Mouse (Mus musculus): Measurements from ENCODE around the gene Uhrf1.

The Uhrf1 gene

DNA sequence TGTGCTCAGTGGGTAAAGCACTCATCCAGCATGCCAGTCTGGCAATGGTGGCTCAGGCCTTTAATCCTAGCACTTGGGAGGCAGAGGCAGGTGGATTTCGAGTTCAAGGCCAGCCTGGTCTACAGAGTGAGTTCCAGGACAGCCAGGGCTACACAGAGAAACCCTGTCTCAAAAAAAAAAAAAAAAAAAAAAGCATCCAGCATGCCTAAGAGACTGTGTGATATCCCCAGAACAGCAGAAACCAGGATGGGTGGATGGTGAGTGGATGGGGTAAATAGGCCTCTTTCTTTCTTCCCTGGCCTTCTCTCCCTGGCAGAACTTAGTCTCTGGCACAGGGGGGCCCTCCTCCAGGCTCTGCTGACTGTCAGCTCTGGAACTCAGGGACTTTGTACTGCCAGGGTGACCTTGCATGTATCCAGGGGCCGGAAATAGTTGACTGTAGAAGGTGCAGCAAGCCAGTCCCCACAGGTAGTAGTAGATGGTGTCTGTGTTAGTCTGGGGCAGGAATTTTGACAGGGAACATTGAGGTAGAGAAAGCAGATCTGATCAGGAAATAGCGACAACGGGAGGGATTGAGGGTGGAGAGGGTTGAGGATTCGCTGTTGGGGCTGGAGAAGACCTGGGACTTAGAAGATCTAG lies 27.2 kb upstream of the Uhrf1 start:
- DNase-seq (ENCODE audit: low spot score) = no peak

GRCm38 (mm10) chr17:56276643-56277566 lies 26.2 kb upstream of the Uhrf1 start, which contains the start of gene Ticam1:
Gene Ticam1, minus strand, starts transcription at chr17:56276786.
- peak; percentile 73 for DNase-seq (ENCODE audit: low spot score)

- DNase-seq (ENCODE audit: low spot score) = no peak
Observed at GRCm38 (mm10) chr17:56277567-56277893, 25.6 kb upstream of the Uhrf1 start.

DNA sequence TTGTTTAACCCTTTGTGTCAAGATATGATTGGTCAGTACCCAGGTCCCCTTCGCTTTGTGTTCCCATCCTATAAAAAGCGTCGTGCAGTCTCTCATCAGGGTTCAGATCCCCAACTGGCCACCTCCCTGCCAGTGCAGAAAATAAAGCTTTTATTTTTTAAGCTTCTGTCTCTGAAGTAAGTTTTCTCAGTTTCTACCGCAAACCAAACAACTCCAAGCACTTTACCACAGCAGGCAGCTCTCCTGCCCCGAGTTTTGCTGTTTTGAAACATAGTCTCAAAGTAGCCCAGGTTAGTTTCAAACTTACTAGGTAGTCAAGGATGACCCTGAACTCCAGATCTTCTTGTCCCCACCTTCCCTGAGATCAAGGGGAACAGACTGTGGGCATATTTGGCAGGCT lies 24.8 kb upstream of the Uhrf1 start:
- DNase-seq (ENCODE audit: low spot score) = no peak

DNA sequence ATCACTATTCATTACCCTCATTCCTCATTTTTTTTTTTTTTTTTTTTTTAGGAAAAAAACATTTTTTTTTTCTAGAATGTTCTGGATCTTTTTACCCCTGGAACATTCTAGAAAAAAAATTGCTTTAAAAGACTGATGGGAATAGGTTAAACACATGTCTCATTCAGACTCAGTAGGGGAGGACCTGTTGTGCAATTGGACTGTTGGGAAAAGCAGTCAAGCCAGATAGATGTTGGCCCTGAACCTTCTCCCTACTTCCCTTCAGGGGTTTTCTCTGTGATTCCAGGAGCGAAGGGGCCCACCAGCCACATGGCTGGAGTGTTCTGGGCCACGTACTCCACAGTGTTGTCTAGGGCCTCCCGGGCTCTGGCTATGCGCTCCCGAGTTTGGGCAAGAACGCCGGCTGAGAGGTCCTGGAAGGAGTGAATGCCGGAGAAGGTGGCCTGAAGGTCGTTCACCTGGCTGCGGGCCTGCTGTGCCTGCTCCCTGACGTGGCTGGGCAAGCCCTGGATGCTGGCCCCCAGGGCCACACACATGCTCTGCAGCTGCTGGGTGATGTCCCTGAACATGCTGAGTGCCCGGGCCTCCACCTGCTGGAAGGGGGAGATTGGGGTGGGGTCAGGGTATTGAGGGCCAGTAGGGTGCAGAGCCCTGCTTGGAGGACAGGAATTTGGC lies 23.5 kb upstream of the Uhrf1 start:
- no peak for DNase-seq (ENCODE audit: low spot score)

DNA sequence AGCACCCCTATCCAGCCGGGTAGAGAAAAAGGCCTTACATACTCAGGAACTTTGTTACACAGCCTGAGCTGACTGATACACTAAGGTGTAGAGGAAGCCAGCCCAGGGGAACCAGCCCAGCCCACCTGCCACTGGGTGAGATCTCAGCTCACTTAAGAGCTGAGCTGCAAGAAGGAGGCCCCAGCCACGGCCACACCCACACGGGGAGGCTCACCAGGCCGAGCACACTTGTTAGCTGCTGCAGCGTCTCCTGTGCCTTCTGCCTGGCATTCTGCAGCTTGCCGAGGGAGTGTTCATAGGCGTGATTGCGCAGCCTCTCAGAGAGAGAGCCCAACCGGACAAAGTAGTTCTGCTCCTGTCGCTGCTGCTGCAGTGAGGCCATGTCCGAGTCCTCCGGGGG lies 21.9 kb upstream of the Uhrf1 start:
- no peak for DNase-seq (ENCODE audit: low spot score)

- DNase-seq (ENCODE audit: low spot score) = no peak
Observed at GRCm38 (mm10) chr17:56282802-56283201, 20.3 kb upstream of the Uhrf1 start.

DNA sequence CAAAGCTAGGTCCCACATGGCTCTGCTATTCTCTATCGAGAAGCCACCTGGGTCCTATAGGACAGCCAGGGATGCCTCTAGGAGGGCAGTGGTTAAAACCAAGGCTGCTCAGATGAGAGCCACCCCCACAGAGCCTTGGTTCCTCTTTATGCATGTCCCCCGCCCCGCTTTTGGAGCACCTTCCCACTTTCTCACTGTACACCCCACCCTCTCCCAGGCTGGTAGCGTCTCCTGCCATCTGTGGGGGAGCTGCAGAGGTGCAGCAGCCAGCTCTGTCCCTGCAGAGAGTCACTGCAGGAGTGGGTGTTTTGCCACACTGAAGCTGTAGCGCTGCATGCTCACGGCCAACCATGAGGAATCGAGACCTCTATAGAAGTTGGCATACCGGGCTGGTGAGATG lies 19.8 kb upstream of the Uhrf1 start:
- no peak for DNase-seq (ENCODE audit: low spot score)

GRCm38 (mm10) chr17:56285995-56286394 lies 17.1 kb upstream of the Uhrf1 start:
- DNase-seq (ENCODE audit: low spot score) = no peak

DNA sequence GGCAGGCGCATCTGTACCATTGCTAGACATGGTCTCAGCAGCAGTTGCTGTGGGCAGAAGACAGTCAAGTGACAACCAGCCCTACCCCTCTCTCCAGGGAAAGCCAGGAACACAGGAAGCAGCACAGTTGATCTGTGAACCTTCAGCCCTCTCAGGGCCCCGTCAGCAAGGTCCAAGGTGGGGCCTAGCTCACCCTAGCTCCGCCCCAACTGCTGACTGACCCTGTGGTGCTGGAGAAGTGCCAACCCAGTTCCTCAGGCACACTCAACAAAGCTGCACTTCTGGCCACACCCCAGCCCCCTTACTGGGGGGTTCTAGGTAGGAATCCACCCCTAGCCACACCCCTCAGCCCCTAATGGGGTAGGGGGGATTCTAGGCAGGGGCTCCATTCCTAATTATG lies 15.3 kb upstream of the Uhrf1 start:
- DNase-seq (ENCODE audit: low spot score) = no peak

GRCm38 (mm10) chr17:56288866-56289265 lies 14.3 kb upstream of the Uhrf1 start:
- no peak for DNase-seq (ENCODE audit: low spot score)

DNA sequence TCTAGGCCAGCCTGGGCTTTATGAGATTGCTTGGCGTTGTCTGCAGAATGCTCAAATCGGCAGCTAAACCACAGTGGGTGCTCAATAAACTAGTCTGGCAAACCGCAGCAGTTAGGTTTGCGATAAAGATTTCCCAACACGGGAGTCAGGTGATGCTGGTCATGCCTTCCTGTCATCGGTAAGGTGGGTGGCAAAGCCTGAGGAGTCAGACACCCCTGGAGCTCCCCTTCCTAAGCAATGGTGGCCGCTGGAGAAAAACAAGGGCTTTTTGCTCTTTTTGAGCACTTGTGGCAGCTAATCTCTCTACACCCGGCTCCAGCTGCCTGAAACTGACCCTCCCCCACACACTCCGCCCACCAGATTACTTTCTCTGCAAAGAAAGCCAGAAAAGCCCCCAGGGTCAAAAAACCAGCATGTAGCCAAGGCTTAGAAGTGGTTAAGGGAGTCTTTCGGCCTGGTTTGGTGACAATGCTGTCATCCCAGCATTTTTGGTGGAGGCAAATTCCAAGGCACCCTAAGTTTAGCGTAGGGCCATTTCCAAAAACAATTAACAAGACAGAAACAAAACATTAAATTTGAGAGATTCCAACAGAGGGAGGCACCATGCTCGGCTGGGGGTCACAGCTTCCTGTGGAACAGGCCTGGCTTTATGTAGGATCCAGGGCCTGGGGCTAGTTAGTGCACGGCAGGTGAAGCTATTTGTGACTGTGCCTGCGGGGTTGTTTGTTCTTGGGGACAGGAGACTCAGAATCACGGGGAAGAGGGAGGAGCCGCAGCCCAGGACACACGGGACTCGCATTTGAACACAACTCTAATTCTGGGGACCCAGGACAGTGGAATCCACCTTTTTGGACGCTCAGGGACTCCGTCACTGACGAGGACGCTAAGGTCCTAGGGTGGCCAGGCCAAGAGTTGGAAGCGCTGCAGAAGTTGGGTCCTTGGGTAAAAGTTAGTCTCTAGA lies 13.5 kb upstream of the Uhrf1 start:
- peak; percentile 27 for DNase-seq (ENCODE audit: low spot score)

DNA sequence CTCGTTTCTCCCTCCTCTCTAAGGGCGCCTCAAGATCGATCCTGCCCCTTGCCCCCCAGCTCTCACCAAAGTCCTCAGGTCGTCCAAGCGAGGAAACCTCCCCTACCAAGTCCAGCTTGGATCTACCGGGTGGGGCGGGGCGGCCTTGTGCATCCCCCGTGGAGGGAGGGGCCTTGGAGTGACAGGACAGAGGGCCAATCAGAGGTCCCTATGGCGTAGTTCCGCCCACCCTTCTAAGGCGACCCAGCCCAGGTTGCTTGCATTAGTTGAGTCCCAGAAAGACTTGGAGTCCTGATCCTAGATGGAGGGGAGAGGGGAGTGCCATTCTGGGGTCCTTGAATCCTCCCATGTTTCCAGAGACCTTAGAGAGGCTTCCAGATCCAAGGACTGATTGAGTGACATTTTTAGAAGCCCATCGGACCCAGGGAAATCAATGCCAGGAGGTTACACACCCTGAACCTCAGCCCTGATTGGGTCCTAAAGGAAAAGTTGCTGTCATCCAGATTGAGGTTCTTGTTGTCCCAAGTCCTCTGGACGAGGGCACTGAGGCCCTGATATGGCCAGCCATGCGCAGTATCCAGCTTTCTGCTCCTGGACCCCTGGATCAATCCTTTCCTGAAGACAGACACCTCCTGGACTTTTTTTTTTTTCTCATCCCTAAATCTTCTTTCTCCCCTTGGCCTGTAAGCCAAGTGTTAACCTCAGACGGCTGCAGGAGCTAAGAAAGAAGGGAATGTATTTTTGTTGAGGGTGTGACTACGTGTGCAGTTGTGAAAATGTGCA lies 12.5 kb upstream of the Uhrf1 start:
- DNase-seq (ENCODE audit: low spot score) = peak; percentile 82

DNA sequence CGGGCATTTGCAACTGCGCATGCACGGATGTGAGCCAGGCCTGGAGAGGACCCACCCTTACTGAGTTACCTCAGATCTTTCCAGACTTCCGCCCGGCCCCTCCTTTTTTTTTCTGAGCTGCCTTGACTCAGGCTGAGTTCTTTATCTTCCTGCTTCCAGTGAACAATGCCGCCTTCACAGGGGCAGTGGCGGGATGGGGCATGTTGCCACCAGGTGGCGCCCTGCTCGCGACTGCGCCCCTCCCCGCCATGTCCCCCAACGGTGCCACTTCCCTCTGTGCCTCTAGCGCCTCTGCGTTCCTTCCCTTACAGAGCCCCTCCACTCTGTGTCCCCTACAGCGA lies 12.0 kb upstream of the Uhrf1 start:
- DNase-seq (ENCODE audit: low spot score) = peak; percentile 78

GRCm38 (mm10) chr17:56291826-56292475 lies 11.2 kb upstream of the Uhrf1 start:
- no peak for DNase-seq (ENCODE audit: low spot score)

GRCm38 (mm10) chr17:56292531-56293222 lies 10.4 kb upstream of the Uhrf1 start, which contains the start of gene Plin3:
Gene Plin3, minus strand, starts transcription at chr17:56292873.
- no peak for DNase-seq (ENCODE audit: low spot score)

- no peak for DNase-seq (ENCODE audit: low spot score)
Observed at GRCm38 (mm10) chr17:56293291-56293690, 9.8 kb upstream of the Uhrf1 start.

- no peak for DNase-seq (ENCODE audit: low spot score)
Observed at GRCm38 (mm10) chr17:56294241-56294640, 8.9 kb upstream of the Uhrf1 start.

DNA sequence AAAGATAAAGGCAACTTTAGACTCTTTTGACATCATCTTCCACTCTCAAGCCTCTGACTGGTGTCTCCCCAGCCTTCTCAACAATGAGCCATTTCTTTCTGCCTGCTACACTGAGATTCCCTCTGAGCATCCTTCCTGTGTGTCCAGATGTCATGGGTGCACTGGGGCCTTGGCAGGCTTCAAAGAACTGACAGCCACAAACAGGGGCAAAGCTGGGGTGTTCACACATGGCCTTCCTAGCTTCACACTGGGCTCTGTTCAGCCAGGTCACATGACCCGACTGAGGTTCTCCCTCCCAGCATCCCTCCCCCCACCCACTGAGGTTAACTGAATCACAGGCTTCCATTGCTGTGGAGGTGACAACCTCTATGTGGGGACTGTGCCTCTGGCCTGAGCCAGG lies 6.9 kb upstream of the Uhrf1 start:
- no peak for DNase-seq (ENCODE audit: low spot score)

GRCm38 (mm10) chr17:56298238-56298637 lies 4.9 kb upstream of the Uhrf1 start:
- DNase-seq (ENCODE audit: low spot score) = no peak
